Mouse (Mus musculus): ENCODE results near the gene Pigu.

Gene Pigu

GRCm38 (mm10) chr2:155236362-155236992, 120.8 kb downstream of the Pigu start, which contains the start of gene Dynlrb1:
Gene Dynlrb1 (plus strand): TSS chr2:155236533.
- peak; percentile 94 for DNase-seq (ENCODE audit: low read depth, low spot score)

GRCm38 (mm10) chr2:155235746-155236361, 121.4 kb downstream of the Pigu start:
- DNase-seq (ENCODE audit: low read depth, low spot score): no peak

Measured in CD4-positive helper T cell, adult 2 months (primary cell).